Mouse (Mus musculus): ENCODE results near the gene Gucy2g.
A peak's percentile ranks its signal among the peaks of the same experiment; 100 is the strongest.

The Gucy2g gene

GRCm38 (mm10) chr19:55247991-55248520, 7.0 kb upstream of the Gucy2g start:
- no peak for DNase-seq (ENCODE audit: low read depth, low spot score)

- DNase-seq (ENCODE audit: low read depth, low spot score), result no peak
Observed at GRCm38 (mm10) chr19:55247563-55247962, 6.5 kb upstream of the Gucy2g start.

GRCm38 (mm10) chr19:55244791-55245231, 3.8 kb upstream of the Gucy2g start:
- peak; percentile 27 for DNase-seq (ENCODE audit: low read depth, low spot score)

- no peak for DNase-seq (ENCODE audit: low read depth, low spot score)
Observed at GRCm38 (mm10) chr19:55239766-55240426, 1.1 kb downstream of the Gucy2g start.

- no peak for DNase-seq (ENCODE audit: low read depth, low spot score)
Observed at GRCm38 (mm10) chr19:55236564-55236963, 4.5 kb downstream of the Gucy2g start.

GRCm38 (mm10) chr19:55236026-55236425, 5.0 kb downstream of the Gucy2g start:
- no peak for DNase-seq (ENCODE audit: low read depth, low spot score)

GRCm38 (mm10) chr19:55232136-55232535, 8.9 kb downstream of the Gucy2g start:
- no peak for DNase-seq (ENCODE audit: low read depth, low spot score)

GRCm38 (mm10) chr19:55231081-55231480, 10.0 kb downstream of the Gucy2g start:
- DNase-seq (ENCODE audit: low read depth, low spot score), result no peak

GRCm38 (mm10) chr19:55227135-55227534, 13.9 kb downstream of the Gucy2g start:
- peak; percentile 17 for DNase-seq (ENCODE audit: low read depth, low spot score)

GRCm38 (mm10) chr19:55226621-55227020, 14.4 kb downstream of the Gucy2g start:
- peak; percentile 72 for DNase-seq (ENCODE audit: low read depth, low spot score)

- DNase-seq (ENCODE audit: low read depth, low spot score), result no peak
Observed at GRCm38 (mm10) chr19:55222268-55222667, 18.8 kb downstream of the Gucy2g start.

- DNase-seq (ENCODE audit: low read depth, low spot score), result no peak
Observed at GRCm38 (mm10) chr19:55221208-55221607, 19.8 kb downstream of the Gucy2g start.

- DNase-seq (ENCODE audit: low read depth, low spot score), result no peak
Observed at GRCm38 (mm10) chr19:55219359-55219758, 21.7 kb downstream of the Gucy2g start.

GRCm38 (mm10) chr19:55218741-55219221, 22.3 kb downstream of the Gucy2g start:
- no peak for DNase-seq (ENCODE audit: low read depth, low spot score)

GRCm38 (mm10) chr19:55218192-55218739, 22.8 kb downstream of the Gucy2g start:
- peak; percentile 87 for DNase-seq (ENCODE audit: low read depth, low spot score)

GRCm38 (mm10) chr19:55217365-55217764, 23.7 kb downstream of the Gucy2g start:
- no peak for DNase-seq (ENCODE audit: low read depth, low spot score)

- DNase-seq (ENCODE audit: low read depth, low spot score), result no peak
Observed at GRCm38 (mm10) chr19:55216876-55217275, 24.2 kb downstream of the Gucy2g start.

GRCm38 (mm10) chr19:55213617-55214340, 27.3 kb downstream of the Gucy2g start:
- no peak for DNase-seq (ENCODE audit: low read depth, low spot score)

GRCm38 (mm10) chr19:55211698-55212097, 29.3 kb downstream of the Gucy2g start:
- DNase-seq (ENCODE audit: low read depth, low spot score), result no peak

- no peak for DNase-seq (ENCODE audit: low read depth, low spot score)
Observed at GRCm38 (mm10) chr19:55209084-55209483, 32.0 kb downstream of the Gucy2g start.

- no peak for DNase-seq (ENCODE audit: low read depth, low spot score)
Observed at GRCm38 (mm10) chr19:55208654-55209053, 32.4 kb downstream of the Gucy2g start.
